ENCODE assay signal across 9 mouse cellular contexts in the genomic region with DNA sequence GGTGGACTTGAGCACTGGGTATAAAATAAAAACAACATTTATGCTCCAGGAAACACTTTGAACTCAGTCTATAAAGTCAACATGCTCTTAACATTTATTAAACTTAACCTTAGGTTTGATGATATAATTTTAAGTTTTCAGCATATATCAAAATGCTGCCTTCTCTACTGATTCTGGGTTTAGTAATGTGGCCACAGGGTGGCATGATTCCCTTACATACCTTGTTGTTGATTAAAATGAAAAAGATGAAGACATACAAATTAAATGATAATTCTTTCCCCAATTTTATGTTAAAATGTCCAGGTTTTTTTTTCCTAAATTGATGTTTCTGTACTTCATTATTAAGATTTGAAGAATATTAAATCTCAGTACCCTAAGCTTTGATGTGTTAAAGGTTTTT.
A peak's percentile ranks its signal among the peaks of the same experiment; 100 is the strongest.
DNase-seq lines count a peak whose midpoint lies in the region; TF ChIP-seq lines count a peak whose summit lies in the region.
"Had no signal": no experiment of that assay in that cellular context is flagged by ENCODE, and none has a peak within 500 bp of the region (broad histone marks: within the 10 kb centered on the region; RNA-seq: fewer than 3 reads in every experiment).

No protein-coding gene starts in this region.

- no peak for TF ChIP-seq POLR2A in brain, embryonic 14.5 days (IDR thresholded peaks at IDR 0.05; ENCODE audit: borderline replicate concordance, extremely low read depth, insufficient read depth, insufficient read length, poor library complexity, severe bottlenecking)

- H3K4me3 ChIP-seq in left cerebral cortex, adult 2 months: no peak overlapping the region
- H3K4me3 ChIP-seq: hindbrain, embryonic 10.5 days had no signal

- peak; percentile 62 for TF ChIP-seq CTCF in left cerebral cortex, adult 2 months (IDR thresholded peaks at IDR 0.05)
- no peak for TF ChIP-seq CTCF in brain, embryonic 14.5 days (IDR thresholded peaks at IDR 0.05; ENCODE audit: borderline replicate concordance, extremely low read depth, insufficient read depth, insufficient read length)

- intact Hi-C loops in left cerebral cortex, adult 2 months (cut with DNase I): loop anchor here (10.0 kb wide), 1 partner anchor 306 kb away; no protein-coding TSS in a partner anchor
- intact Hi-C loops in left cerebral cortex, postnatal 36 days (cut with DNase I): loop anchor here (5.0 to 10.0 kb wide), 2 partner anchors 166 to 313 kb away; no protein-coding TSS in a partner anchor

- DNase-seq in left cerebral cortex, adult 2 months (ENCODE audit: extremely low spot score in 1 of 2, low spot score in 2 of 2): no peak
- no peak for DNase-seq in left cerebral cortex, postnatal 36 days (ENCODE audit: low spot score in 2 of 2)
- DNase-seq in thymus, postnatal 0 days (ENCODE audit: low spot score): peak; percentile 60
- DNase-seq in thymus, adult 18-20 months: no peak
- DNase-seq in brain, embryonic 14.5 days (ENCODE audit: low read depth): peak; percentile 22
- no peak for DNase-seq in frontal cortex, postnatal 25 days (ENCODE audit: low spot score in 2 of 2)
- no peak for DNase-seq in urinary bladder, postnatal 10 days (ENCODE audit: low spot score)

- no peak overlapping the region for H3K27ac ChIP-seq in left cerebral cortex, adult 2 months
- H3K27ac ChIP-seq: hindbrain, embryonic 10.5 days; macrophage had no signal

Comparison
In these comparisons a context has a peak if more than half of its experiments do, and no peak if none do; other contexts are left out.
1. DNase-seq: peak in thymus, postnatal 0 days (single experiment) and brain, embryonic 14.5 days (single experiment); none in left cerebral cortex, adult 2 months (0 of 2), left cerebral cortex, postnatal 36 days (0 of 2), thymus, adult 18-20 months (0 of 2), frontal cortex, postnatal 25 days (0 of 2) and urinary bladder, postnatal 10 days (single experiment).